Mouse (Mus musculus) thymus, postnatal 10 days (tissue): ENCODE data around the gene Ube2e1.
A peak's percentile ranks its signal among the peaks of the same experiment; 100 is the strongest.
"Not testable (repeated sequence)": the region's sequence is repeated elsewhere in the genome, so short reads cannot be mapped to it uniquely, and the experiment has no call there.

Experiments used
- DNase-seq, 2 experiments: peaks; one replicate each; pipeline ENCODE4 v3.0.0; 2021; ENCODE audit warnings: low spot score in 2 of 2

Ube2e1 gene

DNA sequence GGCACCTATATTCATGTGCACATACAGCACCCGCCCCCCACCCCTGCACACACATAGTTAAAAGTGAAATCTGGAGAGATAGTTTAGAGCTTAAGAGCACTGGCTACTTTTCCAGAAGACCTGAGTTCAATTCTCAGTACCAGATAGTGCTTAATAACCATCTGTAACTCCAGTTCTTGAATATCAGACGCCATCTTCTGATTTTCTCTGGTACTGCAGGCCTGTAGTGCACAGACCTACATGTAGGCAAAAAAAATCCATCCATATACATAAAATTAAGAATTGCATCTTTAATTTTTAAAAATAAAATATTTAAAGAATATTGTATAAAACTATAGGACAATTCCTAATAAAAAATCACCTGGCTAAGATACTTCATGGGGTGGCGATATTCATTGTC is 70.5 kb downstream of the Ube2e1 start:
- DNase-seq, result no peak

DNA sequence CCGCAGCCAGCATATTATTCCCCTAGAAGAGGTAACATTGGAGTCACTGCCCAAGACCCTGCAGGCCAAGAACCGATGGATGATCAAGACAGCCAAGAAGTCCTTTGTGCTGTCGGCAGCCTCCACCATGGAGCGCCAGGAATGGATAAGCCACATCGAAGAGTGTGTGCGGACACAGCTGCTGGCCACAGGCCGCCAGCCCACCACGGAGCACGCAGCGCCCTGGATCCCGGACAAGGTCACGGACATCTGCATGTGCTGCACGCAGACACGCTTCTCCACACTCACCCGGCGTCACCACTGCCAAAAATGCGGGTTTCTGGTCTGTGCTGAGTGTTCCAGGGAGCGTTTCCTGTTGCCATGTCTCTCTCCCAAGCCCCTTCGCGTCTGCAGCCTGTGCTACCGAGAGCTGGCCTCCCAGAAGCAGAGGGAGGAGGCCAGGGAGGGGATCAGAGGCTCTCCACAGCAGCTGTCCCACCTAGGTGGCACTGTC is 89.0 kb downstream of the Ube2e1 start:
- no peak for DNase-seq

DNA sequence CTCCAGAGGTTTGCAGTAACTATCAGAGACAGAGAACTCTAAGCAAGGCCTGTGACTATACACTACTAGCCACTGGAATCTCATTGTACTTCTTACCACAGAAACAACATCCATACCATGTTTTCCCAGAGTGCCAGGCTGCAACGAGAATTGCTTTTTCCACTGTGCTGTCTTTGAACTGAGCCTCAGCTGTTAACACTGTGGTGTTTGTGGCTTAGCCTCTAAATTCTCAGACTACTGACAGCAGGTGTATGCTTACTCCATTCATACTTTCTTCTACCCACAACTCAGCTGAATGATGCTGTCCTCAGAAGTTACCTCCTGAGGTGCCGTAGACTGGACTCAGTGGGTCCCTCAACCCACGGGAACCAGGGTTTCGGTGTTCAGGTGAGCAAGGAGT is 89.9 kb downstream of the Ube2e1 start:
- peak; percentile 16 to 17 for DNase-seq

DNA sequence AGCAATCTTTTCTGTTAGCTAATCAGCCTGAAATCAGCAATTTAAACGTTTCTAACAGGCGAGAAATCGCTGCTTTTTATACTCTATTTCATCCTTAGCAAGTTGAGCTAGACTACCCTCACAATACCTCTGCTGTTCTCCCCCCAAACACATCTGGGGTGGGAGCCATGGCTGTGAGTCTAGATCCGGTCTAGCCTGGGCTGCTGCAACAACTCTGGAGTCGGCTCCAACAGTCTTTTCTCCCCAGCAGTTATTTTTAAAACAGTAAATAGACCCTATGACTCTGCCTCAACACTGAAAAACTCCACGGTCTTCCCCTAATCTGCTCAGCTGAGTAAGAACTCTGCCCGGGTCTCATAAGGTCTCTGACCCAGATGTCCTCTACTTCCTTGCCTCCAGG is 91.5 kb downstream of the Ube2e1 start:
- DNase-seq, result no peak

DNA sequence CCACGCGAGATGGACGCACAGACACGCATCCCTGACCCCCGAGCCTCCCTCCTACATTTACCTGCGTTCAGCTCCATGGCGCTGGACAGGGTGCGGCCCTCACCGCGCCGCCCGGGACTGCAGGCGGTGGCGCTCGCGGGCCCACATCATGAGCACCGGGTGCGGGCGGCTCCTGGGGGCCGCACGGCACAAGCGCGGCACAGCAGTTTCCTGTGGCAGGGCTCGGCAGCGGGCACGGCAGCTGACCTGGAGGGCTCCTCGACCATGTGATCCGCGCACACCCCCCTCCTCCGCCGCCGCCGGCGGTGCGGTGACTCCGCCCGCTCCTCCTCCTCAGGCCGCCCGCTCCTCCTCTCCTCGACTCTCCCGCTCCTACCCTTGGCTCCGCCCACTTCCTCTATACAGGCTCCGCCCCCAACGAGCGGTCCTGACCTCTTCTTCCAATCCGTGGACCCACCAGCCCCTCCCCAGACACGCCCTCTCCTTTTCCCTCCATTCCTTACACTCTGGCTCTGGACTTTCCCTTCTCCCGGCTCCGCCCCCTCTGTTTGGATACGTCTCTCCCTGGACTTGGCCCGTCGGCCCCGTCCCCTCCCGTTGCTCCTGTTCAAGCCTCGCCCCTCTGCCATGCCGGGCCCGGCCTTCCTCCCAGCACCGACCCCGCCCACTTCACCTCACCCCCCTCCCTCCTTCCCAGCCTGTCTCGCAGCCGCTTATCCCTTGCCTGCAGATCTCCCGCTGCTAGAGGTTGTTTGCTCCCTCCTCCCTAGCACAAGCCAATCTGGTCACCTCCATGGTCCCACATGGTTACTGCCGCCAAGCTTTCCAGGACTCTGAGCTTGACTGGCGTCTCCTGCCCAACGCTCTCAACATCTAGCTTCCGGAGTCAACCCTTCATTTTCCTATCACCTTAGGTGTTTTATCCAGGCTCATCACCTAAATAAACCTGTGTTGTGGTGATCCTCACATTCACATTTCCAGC is 92.6 kb downstream of the Ube2e1 start, which contains the start of gene Nr1d2:
Gene Nr1d2, minus strand, starts transcription at position 378 of the 982 bp plus-strand sequence.
- peak; percentile 95 to 97 for DNase-seq

DNA sequence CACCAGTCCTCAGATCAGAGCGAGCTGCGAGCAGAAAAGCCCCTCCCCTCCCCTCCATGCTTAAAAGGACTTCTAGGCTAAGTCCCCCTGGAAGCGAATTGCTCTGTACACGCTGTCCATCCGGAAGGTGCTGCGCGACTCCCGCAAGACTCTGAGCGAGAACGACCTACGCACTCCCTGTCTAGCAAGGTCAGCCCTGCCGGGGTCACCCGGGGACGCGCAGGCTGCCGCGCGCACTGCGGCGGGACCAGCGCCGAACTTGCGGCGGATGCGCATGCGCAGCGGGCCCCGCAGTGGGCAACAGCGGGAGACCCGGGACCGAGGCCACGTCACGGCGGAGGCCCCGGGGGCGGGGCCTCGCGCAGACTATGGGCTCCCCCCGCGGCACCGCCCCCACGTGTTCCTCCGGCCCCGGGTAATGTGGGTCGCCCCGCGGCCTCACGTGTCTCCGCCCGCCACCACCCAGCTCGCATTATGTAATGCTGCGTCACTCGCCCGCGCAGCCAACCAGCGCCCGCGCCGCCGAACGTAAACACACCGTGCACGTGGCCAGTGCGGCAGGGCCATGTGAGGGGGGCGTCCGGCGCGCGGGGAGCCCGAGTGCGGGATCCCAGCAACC is 93.4 kb downstream of the Ube2e1 start:
- DNase-seq, result peak; percentile 94 to 97

DNA sequence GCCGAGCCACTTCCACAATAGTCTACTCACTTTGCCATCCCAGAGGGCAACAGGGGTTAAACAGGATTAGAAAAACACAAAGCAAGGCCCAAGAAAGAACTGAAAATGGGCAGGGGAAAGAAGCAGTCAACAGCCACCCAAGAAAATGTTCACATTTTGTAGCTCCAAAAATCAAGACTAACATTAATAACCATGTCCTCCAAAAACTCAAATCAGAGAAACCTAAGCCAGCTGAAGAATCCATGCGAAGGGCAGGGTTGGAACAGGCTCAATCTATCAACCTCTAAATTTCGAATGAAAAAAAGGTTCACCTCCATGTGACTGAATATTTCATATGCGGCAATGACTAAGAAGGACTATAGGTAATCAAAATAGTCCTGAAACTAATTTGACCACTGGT is 94.3 kb downstream of the Ube2e1 start:
- no peak for DNase-seq

DNA sequence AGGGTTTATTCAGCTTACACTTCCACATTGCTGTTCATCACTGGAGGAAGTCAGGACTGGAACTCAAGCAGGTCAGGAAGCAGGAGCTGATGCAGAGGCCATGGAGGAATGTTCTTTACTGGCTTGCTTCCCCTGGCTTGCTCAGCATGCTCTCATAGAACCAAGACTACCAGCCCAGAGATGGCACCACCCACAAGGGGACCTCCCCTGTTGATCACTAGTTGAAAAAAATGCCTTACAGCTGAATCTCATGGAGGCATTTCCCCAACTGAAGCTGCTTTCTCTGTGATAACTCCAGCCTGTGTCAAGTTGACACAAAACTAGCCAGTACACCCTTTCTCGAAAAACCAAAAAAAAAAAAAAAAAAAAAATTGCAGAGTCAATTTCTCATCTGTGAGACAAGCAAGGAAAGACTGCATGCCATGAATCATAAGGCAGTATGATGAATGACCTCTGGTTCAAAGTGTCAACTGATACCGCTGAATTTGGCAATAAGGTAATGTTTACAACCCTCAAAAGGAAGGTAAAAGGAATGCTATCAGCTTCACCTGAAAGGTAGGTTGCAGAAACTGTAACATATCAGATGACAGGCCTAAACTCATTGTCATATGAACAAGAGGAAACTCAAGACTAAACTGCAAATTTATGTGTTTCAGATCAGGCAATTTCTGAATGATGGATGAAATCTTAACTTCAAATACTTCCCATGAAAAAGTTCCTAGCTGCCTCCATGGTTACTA is 95.0 kb downstream of the Ube2e1 start:
- not testable (repeated sequence) for DNase-seq

DNA sequence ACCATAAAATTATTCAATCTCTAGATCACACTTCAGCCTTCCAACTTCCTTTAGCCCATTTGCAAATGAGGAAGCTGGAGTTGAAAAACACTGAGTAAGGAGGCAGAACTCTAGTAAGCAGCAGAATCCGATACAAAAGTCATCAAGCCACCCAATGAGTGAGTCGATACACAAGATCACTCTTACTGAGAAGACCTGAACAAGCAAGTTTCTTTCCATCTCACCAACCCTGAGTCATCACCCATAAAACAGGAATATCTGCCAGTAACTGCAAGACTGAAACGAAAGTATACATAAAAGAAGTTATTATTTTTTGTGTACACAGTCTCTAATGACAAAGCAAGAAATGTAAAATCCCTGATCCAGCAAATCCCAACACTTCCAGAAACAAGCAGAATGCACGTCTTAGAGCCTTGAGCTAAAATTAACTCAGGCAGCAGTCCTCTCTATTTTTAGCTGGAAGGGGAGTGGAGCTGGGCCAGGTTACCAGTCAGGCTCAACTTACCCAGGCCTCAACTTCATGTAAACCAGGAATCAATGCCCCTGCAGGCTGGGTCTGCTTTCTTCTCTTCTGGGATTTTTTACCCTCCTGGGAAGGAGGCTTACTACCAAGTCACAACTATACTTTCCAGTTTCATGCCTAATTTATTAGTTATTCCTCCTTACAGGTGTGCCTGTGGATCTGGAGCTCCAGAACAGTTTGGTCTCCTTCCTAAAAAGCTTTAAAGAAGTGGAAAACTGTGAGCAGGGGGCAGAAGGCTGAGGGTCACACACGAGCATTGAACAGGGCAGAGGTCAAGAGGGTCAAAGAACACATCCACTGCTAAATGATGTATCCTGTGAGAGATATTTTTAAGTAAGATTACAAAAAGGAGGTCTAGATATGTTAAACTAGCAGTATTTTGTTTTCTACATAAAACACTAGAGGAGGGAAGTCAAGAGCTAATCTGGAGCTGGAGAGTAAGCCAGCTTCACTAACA is 97.4 kb downstream of the Ube2e1 start:
- DNase-seq, result no peak

DNA sequence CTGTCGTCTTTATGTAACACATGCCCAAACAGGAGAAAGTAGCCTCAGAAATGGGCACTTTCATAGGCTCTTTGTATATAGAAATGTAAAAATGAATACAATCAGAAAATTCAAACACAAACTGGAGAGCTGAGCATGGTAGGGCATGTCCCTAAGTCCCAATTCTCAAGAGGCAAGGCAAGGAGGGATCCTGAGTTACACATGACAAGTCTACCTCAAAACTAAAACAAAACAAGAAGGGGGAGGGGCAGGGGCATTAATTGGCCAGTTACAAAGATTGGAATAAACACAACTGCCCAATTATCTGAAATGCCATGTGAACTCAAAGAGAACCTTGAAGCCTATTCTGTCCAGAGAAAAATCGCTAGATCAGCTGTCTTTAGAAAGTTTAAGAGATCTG is 98.6 kb downstream of the Ube2e1 start:
- no peak for DNase-seq
